Comparison of ENCODE assay signal across 9 mouse cellular contexts in the genomic region with DNA sequence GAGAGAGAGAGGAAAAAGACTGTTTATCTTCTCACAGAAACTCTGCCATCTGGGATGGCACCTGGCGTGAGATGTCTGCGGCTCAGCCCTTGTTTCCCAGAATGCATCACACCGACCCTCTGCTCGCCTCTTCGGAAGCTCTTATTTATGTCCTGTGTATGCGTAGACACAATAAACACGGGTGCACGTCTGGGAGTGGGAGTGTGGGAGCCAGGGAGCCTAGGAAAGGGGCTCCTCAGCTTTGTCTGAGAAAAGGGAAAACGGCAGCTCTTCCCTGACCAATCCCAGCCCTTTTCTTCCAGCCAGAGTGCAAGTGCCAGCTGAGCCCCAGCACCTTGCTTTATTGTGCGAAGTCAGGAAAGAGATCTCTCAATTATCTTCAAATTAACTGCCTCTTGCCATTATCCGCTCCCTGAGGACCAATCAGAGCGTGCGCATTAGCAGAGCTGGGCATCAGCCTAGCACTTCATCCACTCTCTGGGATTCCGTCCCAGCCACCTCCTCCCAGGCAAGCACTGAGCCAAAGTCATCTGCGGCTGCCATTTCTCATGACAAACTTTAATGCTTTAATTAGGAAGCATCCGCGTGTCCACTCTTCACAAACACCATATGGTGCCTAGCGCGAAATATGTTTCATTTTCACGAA.
DNase-seq lines count a peak whose midpoint lies in the region; ATAC-seq and TF ChIP-seq lines count a peak whose summit lies in the region.
"Had no signal": no experiment of that assay in that cellular context is flagged by ENCODE, and none has a peak within 500 bp of the region (broad histone marks: within the 10 kb centered on the region; RNA-seq: fewer than 3 reads in every experiment).

No protein-coding gene starts in this region.

- H3K9ac ChIP-seq in stomach, postnatal 0 days (ENCODE audit: low read length), result peak overlapping the region; percentile 35; the same call in 1 of the 2 replicates

- peak overlapping the region; percentile 79 for H3K27ac ChIP-seq in layer of hippocampus, adult 2 months
- peak overlapping the region; percentile 66 for H3K27ac ChIP-seq in midbrain, embryonic 10.5 days (replicated peaks)
- H3K27ac ChIP-seq in stomach, postnatal 0 days (replicated peaks), result no peak overlapping the region

- DNase-seq in heart, adult 11 months, result peak; percentile 94
- no peak for DNase-seq in heart, postnatal 25 days (ENCODE audit: low spot score)
- DNase-seq in cerebellum, adult 8-10 months, result peak; percentile 16
- DNase-seq in frontal cortex, postnatal 36 days (ENCODE audit: low spot score in 2 of 2), result peak; percentile 57 to 65
- peak; percentile 56 to 77 for DNase-seq in layer of hippocampus, adult 2 months (ENCODE audit: low spot score in 2 of 2)
- DNase-seq in midbrain, embryonic 10.5 days (ENCODE audit: low spot score), result peak; percentile 34
- peak; percentile 9 for DNase-seq in stomach, postnatal 0 days (ENCODE audit: low spot score)
- no peak for DNase-seq in adrenal gland, adult (ENCODE audit: inconsistent age in 2 of 2, low spot score in 1 of 2)

- no peak for TF ChIP-seq CTCF in layer of hippocampus, adult 2 months (conservative IDR thresholded peaks at IDR 0.05)
- no peak for TF ChIP-seq CTCF in stomach, postnatal 0 days (IDR thresholded peaks at IDR 0.05; ENCODE audit: low read depth)

- no peaks in the 10 kb centered on the region for H3K9me3 ChIP-seq in midbrain, embryonic 10.5 days (replicated peaks)
- H3K9me3 ChIP-seq in stomach, postnatal 0 days (ENCODE audit: control insufficient read depth, low read length), result no peaks in the 10 kb centered on the region

- H3K4me3 ChIP-seq in layer of hippocampus, adult 2 months, result peak overlapping the region; percentile 51
- H3K4me3 ChIP-seq in midbrain, embryonic 10.5 days, result peak overlapping the region; percentile 20; the same call in 1 of the 2 replicates
- no peak overlapping the region for H3K4me3 ChIP-seq in stomach, postnatal 0 days (ENCODE audit: low read depth, low read length)
- H3K4me3 ChIP-seq: erythroblast, embryonic 14.5 days had no signal

- 0 out of 2 replicates have a peak, but pooled peaks cover 9% of the 10 kb centered on the region for H3K27me3 ChIP-seq in midbrain, embryonic 10.5 days (ENCODE audit: low read depth, poor library complexity, severe bottlenecking)
- H3K27me3 ChIP-seq in stomach, postnatal 0 days (ENCODE audit: control insufficient read depth, insufficient read depth, low read length), result no peaks in the 10 kb centered on the region

- ATAC-seq in stomach, postnatal 0 days (ENCODE audit: low FRiP score, low TSS enrichment), result no peak

- peak overlapping the region; percentile 44 for H3K4me2 ChIP-seq in stomach, postnatal 0 days (replicated peaks; ENCODE audit: low read depth)

- peaks cover 33% of the 10 kb centered on the region for H3K4me1 ChIP-seq in midbrain, embryonic 10.5 days
- H3K4me1 ChIP-seq in stomach, postnatal 0 days (replicated peaks; ENCODE audit: control insufficient read depth, insufficient read depth), result no peaks in the 10 kb centered on the region

- H3K36me3 ChIP-seq in midbrain, embryonic 10.5 days, result no peaks in the 10 kb centered on the region
- H3K36me3 ChIP-seq in stomach, postnatal 0 days (ENCODE audit: control insufficient read depth, insufficient read depth, low read length), result no peaks in the 10 kb centered on the region

- no peak for TF ChIP-seq EP300 in stomach, postnatal 0 days (optimal IDR thresholded peaks at IDR 0.05)

- intact Hi-C loops in heart, postnatal 25 days (cut with DNase I), result no loop called here

- WGBS in midbrain, embryonic 10.5 days, result 64% methylated on average over 20 of the region's 20 CpGs
- 38% methylated on average over 20 of the region's 20 CpGs for WGBS in stomach, postnatal 0 days

Comparison
In these comparisons a context has a peak if more than half of its experiments do, and no peak if none do; other contexts are left out.
1. DNase-seq: peak in heart, adult 11 months (single experiment), cerebellum, adult 8-10 months (single experiment), frontal cortex, postnatal 36 days (2 of 2), layer of hippocampus, adult 2 months (2 of 2), midbrain, embryonic 10.5 days (single experiment) and stomach, postnatal 0 days (single experiment); none in heart, postnatal 25 days (single experiment) and adrenal gland, adult (0 of 2).